Mouse (Mus musculus): ENCODE measurements around the gene Bicdl2.

Bicdl2 gene

DNA sequence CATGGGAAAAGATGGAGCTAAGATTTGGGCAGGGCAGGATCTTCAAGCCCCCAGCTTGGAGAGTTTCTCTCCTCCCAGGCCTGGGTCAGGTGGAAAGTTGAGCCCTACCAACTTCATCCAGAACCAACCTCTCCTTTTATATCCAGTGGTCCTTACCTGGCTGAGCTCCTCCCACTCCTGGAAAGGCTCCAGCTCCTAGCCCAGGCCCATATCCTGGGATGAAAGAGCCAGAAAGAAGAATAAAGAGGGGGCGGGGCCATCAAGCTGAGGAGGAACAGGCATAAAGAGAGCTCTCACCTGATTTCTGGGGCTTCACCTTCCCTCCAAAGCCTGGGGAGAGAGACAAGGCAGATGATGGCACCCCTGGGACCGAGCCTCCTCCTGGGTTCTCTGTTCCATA lies 56.7 kb downstream of the Bicdl2 start:
- DNase-seq (ENCODE audit: low read depth, low spot score), result no peak

Data from skeletal muscle tissue, adult 2 months (tissue).